Mouse (Mus musculus): ENCODE data around the gene Nsun4. TPM values are rescaled to one million over a fixed set of nuclear protein-coding genes. Genes with fewer than 3 reads are reported as not detected.

Nsun4 gene
- 5.4 and 6.4 TPM in 2 replicates for polyA plus RNA-seq (2012; rRNA removed)

DNA sequence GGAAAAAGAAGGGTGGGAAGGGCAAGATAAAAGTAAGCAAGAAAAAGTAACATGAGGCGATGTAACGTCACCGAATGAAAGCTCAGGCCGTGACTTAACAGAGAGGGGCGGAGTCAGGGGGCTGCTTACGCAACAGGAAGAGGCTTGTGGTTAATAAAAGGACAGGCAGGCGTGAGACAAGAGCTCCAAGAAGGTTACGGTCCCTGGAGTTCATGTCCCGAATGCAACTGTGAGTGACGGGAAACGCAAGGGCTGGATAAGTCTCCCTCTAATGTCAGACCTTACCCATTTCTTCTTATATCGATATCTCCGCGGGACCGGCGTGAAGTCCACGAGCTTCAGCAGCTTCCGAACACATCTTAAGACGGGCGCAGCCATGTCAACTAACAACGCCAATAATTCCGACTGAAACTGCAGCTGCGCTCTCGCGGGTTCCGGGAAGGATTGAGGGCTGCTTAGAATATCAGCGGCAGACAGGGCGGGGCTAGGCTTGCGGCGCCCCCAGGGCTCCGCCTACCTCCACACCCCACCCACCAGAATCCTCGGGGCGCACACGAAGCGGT, at the start of gene Nsun4:
Gene Nsun4 (minus strand): TSS at position 478 of the 563 bp plus-strand sequence.

DNA sequence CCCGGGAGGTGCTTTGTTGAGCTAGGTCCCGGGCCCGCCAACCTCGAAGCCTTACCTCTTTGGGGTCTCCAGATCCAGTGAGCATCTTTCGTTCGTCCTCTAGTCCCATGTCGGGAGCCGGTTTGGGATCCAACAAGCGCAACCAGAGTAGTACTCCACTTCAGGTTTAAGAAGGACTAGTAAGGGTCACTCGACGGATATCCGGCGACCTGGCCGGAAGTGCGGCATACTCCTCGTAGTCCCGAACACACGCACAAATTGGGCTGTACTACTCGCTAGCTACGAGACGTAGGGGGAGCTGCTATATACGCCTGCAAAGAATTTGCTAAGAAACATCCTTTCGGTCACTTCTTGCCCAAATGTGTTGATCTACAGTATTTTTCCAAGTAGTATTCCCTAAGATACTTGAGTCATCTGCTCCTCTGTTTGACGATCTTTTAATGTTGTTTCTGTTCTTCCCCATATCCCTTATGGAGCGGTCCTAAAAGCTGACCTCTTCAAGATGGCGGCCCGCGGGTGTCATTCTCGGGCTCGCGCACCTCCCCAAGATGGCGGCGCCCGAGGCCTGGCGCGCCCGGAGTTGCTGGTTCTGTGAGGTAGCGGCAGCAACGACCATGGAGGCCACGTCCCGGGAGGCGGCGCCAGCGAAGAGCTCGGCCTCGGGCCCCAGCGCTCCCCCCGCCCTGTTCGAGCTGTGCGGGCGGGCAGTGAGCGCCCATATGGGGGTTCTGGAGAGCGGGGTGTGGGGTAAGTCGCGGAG, 21.4 kb upstream of the Nsun4 start, which contains the start of the genes Uqcrh and Lrrc41:
Gene Uqcrh (minus strand): TSS at position 211 of the 760 bp plus-strand sequence.
Gene Lrrc41 (plus strand): TSS at position 409 of the 760 bp plus-strand sequence.

DNA sequence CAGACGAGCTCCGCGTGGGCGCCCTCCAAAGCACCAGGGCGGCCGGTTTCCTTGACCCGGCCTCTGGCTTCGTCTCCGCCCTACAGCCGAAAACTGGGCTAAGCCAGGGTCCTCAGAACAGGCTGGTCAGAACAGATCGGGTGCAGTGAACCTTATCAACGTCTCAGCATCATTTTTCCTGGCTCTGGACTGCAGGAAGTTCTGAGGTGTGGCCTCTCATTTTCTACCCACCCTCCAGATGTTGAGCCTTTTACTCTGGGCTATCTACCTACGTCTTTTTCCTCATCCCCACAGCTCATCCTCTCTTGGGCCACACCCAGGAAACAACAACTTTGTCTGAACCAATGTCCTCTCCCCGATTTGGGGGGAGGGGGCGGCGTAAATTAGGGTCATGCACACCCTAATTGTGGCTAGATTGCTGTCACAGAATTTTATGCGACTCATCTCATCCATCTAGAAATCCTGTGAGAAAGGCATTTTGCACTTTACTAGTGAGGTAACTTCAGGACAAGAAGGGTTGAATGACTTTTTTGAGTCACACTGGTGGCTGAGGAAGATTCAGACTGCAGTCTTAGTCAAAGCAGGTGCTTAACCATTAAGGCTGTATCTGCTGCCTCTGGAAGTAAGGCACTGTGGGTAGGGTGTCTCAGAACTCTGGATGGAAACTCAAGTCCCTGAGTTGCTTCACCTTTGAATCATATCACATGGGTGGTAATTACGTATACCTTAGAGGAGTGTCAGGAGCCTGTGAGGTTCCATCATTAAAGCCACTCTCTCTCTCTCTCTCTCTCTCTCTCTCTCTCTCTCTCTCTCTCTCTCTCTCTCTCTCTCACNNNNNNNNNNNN, 35.6 kb downstream of the Nsun4 start, which contains the start of gene Faah:
Gene Faah (minus strand): TSS at position 25 of the 845 bp plus-strand sequence.

Other genes starting within 250 kb of the Nsun4 start
- gene Mob3c, start 225.8 kb downstream of the Nsun4 start, polyA plus RNA-seq (2012; rRNA removed) = 30.4 and 39.2 TPM in 2 replicates
- 29.5 and 30.2 TPM in 2 replicates for gene Mknk1, start 214.7 kb downstream of the Nsun4 start, polyA plus RNA-seq (2012; rRNA removed)
- gene Kncn, start 169.5 kb downstream of the Nsun4 start, polyA plus RNA-seq (2012; rRNA removed) = not detected in 2 replicates
- gene 6430628N08Rik, start 163.2 kb downstream of the Nsun4 start, polyA plus RNA-seq (2012; rRNA removed) = not detected in 2 replicates
- gene Dmbx1, start 114.0 kb downstream of the Nsun4 start, polyA plus RNA-seq (2012; rRNA removed) = not detected in 2 replicates
- 40.5 and 63.8 TPM in 2 replicates for gene Faah, start 36.0 kb downstream of the Nsun4 start, polyA plus RNA-seq (2012; rRNA removed)
- gene Uqcrh, start 21.2 kb upstream of the Nsun4 start, polyA plus RNA-seq (2012; rRNA removed) = 108 and 143 TPM in 2 replicates
- 65.1 and 95.1 TPM in 2 replicates for gene Lrrc41, start 21.4 kb upstream of the Nsun4 start, polyA plus RNA-seq (2012; rRNA removed)
- gene Rad54l, start 69.8 kb upstream of the Nsun4 start, polyA plus RNA-seq (2012; rRNA removed) = 1.7 and 2.0 TPM in 2 replicates
- 26.3 and 26.9 TPM in 2 replicates for gene Pomgnt1, start 70.0 kb upstream of the Nsun4 start, polyA plus RNA-seq (2012; rRNA removed)
- gene Lurap1, start 97.5 kb upstream of the Nsun4 start, polyA plus RNA-seq (2012; rRNA removed) = 1.4 and 1.7 TPM in 2 replicates
- 561 and 780 TPM in 2 replicates for gene Tspan1, start 113.7 kb upstream of the Nsun4 start, polyA plus RNA-seq (2012; rRNA removed)
- 0.86 and 1.2 TPM in 2 replicates for gene 1700042G07Rik, start 119.5 kb upstream of the Nsun4 start, polyA plus RNA-seq (2012; rRNA removed)
- not detected in 2 replicates for gene Gm49337, start 119.5 kb upstream of the Nsun4 start, polyA plus RNA-seq (2012; rRNA removed)
- gene Pik3r3, start 167.7 kb upstream of the Nsun4 start, polyA plus RNA-seq (2012; rRNA removed) = 29.1 and 31.4 TPM in 2 replicates